Mouse (Mus musculus) bone marrow, adult 2 months (tissue): ENCODE results near the gene Fgfr2.

Source experiments
- CTCF ChIP-seq: fragments of 200-500 bp; IDR thresholded peaks from 2 replicates; pipeline ENCODE4 v1.5.1; 2011; ENCODE audit warnings: low read length, control low read depth; ENCODE audit not compliant: control insufficient read depth, insufficient read depth
- POLR2A ChIP-seq: fragments of 200-500 bp; IDR thresholded peaks from 2 replicates; pipeline ENCODE4 v1.6.1; 2011; ENCODE audit warnings: low read depth, mild to moderate bottlenecking, control low read depth, low read length, borderline replicate concordance; ENCODE audit not compliant: control insufficient read depth

DNA sequence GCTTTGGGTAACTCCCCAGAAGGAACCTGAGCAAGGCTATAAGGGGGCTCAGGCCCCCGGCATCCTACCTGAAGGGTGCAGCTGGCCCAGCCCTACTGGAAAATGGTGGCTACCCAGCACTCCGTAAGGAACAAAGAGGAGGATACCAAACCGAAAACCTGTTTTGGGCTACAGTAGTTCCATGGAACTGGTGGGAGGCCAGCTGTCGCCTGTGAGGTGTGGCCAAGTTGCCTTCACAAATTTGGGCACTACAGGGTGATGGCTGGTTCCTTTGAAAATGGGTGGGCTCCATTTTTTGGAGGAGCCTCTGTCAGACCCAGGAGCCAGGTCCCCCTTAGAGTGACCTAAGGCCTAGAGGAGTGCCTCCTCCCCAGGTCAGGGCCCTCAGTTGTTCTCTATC, 407.9 kb downstream of the Fgfr2 start:
- TF ChIP-seq CTCF (no peak), POLR2A (no peak)
